Mouse (Mus musculus) layer of hippocampus, postnatal 14 days (tissue): ENCODE data around the gene Ypel1. TPM values are rescaled to one million over a fixed set of nuclear protein-coding genes. Genes with fewer than 3 reads are reported as not detected.

Experiments used
- DNase-seq, 2 experiments: peaks; one replicate each; pipeline ENCODE4 v3.0.0; 2021 to 2022; ENCODE audit warnings: low spot score in 2 of 2, mixed read lengths in 1 of 2
- long read RNA-seq, 2 experiments: library from polyadenylated mRNA; stranded (forward); transcript quantifications; one replicate each; pipeline ENCODE4 v2.0.0; 2021
- total RNA-seq, 2 experiments: library from RNA; stranded (reverse); gene quantifications; 2 replicates each; pipeline ENCODE4 v1.2.3; 2021

Ypel1 gene
- total RNA-seq: 10 to 100 TPM; 40.6 to 50.1 TPM
- long read RNA-seq, experiment 1, transcript Ypel1-204 (4 exons, 2,185 nt): minor isoform, 6 of 53 reads
- long read RNA-seq, experiment 1, transcript Ypel1-201 (5 exons, 3,322 nt): major isoform, 40 of 53 reads
- long read RNA-seq, experiment 1, partial matches to known transcripts: 5 of 53 reads
- long read RNA-seq, experiment 1, other reads (novel, unspliced or antisense): 1 of 53 reads
- long read RNA-seq, experiment 2, transcript Ypel1-204 (4 exons, 2,185 nt): minor isoform, 13 of 92 reads
- long read RNA-seq, experiment 2, transcript Ypel1-201 (5 exons, 3,322 nt): major isoform, 53 of 92 reads
- long read RNA-seq, experiment 2, partial matches to known transcripts: 1 of 92 reads
- long read RNA-seq, experiment 2, other reads (novel, unspliced or antisense): 25 of 92 reads

DNA sequence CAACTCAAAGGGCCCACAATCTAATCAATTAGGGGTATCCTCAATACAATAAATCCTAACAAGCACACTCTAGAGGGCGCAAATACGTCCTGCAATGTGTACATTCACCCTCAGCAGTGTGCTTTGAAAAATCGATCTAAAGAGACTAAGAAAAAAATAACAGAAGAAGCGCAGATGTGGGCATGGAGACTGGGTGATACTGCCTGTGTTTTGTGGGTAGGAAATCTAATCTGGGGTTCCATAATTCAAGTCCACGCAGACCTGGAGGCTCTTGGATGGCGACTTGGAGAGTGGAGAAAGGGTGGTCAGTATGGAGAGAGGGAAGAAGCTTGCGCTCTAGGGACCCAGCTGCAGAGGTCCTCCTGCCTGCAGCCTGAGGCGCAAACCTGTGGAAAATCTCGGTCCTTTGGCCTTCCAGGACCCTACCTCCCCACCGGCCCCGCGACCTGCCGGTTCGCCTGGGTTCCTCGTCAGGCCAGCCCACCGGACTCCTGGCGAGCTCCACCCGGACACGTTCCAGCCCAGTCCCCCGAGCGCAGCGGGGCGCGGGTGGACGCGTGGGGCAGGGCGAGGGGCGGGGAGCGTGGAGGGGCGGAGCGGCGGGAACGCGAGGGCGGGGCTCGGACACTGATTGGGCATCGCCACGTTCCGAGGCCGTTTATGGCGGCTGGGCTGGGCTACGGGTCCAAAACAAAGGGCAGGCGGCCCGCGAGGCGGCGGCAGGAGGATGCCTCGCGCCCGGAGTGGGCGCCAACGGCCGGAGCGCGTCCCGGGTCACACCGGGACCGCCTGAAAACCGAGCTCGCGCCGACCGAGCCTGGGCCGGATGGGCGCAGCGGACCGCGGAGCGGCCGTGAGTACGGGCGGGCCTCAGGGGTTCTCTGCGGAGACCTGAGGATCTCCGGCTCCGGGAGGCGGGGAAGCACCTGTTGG is at the start of gene Ypel1:
TSS of gene Ypel1 (plus strand) at position 186 of the 933 bp plus-strand sequence.
- peak; percentile 81 to 87 for DNase-seq

DNA sequence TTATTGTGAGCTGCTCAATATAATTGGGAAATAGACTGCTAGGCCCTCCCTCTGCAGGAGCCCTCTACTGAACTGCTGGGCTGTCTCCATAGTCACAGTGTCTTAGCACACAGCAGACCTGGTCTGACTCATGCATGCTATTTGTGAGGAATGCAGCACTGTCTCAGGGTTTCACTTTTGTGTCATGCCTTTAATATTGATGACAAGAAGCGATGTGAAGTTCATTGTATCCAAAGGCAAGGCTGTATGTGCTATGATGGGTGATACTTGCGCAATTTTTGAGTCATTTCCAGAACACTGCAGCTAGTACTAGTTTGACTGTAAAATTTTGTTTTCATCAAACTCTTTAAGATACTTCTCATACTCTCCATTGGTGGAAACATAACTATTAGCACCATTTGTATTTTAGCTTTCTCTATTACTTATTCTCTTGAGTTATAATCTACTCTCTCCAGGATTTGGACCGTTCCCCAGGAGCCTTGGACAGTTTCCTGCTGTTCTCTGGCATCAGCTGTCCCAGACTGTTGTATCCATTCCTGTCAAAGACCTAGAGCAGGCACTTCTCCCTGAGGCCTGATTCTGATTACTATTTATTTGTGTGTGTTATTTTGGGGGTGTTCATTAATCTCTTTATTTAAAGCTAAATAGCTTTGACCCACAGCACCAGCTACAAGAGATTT is 44.9 kb upstream of the Ypel1 start:
- peak in 1 of 2 experiments; percentile 54 for DNase-seq

DNA sequence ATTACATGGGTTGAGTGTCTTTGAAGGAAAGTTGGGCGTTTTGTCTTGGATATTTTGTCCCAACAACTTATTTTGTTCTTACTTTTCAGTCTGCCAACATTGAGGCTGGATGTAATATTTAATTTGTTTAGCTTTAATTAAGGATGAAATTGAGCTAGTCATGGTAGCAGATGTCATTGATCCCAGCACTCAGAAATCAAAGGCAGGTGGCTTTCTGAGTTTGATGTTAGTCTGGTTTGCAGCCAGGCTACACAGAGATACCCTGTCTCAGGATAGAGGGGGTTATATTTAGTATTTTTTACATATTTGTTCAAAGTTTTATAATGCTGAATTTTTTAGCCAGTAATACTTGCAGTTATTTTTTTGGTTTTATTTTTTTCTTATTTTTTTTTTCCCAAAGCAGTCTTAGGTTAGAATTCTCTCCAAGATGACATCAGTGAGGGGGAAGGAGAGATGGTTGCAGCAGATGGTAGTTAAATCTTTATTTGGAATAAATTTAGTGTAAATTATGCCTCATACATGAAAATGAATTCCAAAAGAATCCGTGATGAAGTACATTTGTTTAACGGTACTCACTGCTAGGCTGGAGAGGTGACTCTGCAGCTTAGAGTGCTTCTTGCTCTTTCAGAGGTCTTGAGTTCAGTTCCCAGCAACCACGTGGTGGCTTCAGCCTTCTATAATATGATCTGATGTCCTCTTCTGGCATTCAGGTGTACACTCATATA is 39.4 kb upstream of the Ypel1 start:
- DNase-seq: peak in 1 of 2 experiments; percentile 55

DNA sequence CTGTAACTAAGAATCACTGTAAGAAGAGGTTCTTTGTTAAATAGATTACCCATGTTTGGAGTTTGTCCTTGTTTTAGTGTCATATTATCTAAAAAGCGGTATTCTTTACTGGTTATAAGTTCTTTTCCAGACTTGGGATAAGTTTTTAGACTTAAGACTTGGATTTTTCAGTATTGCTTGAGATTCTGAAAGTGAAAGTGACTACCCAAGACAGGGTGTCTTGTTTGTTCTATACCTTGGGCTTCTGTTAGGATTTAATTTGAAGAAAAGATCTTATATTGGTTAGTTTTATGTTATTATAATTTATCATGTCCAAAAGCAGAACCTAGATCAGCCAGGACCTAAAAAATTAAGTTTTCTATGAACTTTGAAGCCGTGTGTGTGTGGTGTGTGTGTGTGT is 35.7 kb upstream of the Ypel1 start:
- no peak for DNase-seq

DNA sequence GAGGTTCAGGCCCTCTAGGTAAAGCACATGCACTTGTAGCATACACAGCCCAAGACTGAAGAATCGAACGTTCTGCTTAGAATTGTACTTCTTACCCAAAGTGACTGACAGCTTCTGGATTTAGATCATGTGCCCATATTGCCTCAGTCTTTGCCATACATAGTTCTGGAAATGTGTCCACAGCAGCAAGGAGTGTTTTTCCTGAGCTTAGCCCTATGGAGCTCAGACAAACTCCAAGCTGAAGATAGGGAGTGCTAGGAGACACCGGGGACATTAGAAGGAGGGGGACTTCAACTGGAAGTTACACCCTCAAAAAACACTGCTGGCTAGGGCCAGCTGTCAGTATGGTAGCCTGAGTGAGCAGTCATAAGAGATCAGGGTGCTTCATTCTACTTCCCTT is 28.8 kb upstream of the Ypel1 start:
- no peak for DNase-seq

DNA sequence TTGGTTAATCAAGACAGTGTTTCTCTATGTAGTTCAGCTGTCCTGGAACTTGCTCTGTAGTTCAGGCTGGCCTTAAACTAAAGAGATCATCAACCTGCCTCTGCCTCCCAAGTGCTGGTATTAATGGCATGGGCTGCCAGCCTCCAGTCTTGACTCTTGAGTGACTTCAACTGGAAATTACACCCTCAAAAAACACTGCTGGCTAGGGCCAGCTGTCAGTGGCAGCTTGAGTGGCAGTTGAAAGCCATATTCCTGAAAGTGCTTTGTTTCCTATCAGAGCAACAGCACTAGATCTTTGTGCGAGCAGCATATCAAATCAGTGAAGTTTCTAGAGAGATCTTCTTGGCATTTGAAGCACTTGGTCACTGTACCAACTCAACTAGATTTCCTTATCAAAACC is 28.1 kb upstream of the Ypel1 start:
- no peak for DNase-seq

DNA sequence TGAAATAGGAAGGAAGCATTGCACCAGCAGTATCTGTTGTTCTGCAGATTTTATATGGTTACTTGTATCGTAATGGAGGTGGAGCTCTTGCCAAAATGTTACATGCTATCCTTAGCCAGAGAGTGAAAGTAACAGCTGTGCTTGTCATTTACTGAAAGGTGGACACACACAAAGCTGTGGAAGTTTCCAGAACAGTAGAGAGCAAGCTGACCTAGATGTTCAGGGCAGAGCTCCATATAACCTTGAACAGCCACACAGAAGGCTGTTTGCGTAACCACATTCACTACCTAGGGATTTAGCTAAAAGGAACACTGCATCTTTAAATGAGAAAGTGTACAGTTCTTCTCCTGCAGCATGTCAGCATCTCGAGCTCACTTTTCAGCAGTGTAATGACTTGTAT is 25.2 kb upstream of the Ypel1 start:
- no peak for DNase-seq

DNA sequence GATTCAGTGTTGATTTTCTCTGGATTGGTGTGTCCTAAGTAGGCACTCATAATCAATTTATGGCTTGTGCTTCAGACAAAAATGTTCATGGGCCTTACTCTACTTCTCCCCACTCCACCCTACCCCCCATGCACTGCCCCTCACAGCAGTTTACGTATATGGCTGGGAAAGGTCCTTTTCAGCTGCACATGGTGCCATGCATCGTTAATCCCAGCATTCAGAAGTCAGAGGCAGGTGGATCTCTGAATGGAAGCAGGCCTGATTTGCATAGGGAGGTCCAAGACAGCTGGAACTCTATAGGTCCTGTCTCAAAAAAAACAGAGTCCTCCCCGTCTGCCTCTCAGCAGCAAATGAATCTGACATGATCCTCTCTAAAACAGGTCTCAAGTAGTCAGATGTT is 24.2 kb upstream of the Ypel1 start:
- no peak for DNase-seq

DNA sequence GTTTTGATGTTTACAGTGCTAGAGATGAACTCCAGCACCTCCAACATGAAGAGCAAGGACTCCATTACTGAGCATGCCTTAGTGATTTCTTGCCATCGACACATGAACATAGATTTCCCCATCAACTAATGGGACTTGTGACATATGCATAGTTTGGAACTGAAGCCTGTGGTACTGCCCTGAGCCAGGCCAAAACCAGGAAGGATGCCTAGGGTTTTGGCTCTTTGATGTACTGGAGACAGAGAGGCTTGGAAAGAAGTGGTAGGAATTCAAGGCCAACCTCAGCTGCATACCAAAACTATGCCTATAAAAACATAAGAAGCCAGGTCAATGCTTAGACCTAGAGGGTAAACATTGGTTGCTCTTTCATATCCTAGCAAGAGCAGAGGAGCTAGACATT is 19.6 kb upstream of the Ypel1 start:
- DNase-seq: no peak

DNA sequence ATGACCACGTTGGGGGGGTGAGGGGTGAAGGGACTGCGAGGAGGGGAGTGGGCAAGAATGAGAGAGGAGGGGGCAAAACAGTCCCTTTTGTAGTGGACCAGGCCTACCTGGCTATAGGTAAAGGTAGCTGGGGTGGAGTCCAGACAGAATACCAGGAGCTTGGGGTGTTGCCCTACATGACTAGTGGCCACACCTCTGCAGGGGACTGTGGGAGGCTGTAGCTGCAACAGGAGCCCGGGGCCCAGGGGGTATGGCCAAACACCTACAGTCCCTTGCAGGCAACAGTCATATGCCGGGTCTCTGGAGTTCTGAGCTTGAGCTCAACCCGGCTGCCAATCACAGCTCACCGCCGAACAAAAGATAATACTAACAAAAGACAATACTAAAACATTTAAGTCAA is 17.4 kb upstream of the Ypel1 start:
- DNase-seq: no peak

DNA sequence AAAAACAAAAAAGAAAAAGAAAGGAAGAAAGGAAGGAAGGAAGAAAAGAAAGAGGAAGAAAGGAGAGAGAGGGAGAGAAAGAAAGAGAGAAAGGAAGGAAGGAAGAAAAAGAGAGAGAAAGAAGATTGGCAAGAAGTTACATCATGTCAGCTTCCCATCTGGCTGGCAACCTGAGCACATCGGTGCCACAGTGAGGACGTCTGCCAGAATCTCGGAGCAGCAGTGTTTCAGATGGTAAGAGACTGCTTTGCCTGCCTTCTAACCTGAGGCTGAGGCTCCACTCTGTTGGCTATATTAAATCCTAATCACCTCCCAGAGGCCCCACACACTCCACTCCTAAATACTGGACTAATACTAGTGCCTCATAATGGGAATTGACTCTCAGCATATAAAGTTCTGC is 15.6 kb upstream of the Ypel1 start:
- no peak for DNase-seq

DNA sequence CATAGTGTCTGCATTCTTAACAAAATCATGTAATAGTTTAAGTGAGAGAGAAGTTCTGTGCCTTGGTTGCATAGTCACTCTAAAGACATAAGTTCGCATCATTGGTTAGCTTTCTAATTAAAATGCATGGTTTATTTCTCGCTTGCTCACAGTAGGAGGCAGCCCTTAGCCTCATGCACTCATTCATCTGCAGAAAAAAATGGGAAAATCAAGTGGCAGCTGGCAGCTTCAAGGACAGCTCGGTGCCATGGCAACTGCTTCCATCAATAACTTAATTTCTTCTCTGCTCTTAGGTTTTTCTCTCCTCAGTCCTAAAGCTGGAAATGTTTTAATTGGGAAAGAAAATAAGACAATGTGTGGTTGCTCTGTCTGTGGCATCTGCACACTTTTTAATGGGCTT is 13.9 kb upstream of the Ypel1 start:
- DNase-seq: peak; percentile 34 to 71

DNA sequence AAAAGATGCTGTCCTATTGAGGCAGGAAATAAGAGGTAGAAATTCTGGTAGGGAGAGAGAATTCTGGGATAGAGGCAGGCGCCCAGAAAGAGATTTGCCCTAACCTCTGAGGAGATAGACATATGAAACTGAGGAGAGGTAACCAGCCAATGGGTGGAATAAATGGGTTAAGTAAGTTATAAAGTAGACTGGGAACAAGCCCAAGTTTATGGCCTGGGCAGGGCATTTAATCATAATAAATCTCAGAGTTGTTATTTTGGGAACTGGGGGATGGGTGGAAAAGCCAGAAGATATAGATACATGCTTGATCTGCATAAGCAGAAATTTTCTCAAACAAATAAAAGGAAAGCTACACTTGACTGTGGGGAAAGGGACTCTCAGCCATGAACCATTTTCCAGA is 7.2 kb upstream of the Ypel1 start:
- no peak for DNase-seq

DNA sequence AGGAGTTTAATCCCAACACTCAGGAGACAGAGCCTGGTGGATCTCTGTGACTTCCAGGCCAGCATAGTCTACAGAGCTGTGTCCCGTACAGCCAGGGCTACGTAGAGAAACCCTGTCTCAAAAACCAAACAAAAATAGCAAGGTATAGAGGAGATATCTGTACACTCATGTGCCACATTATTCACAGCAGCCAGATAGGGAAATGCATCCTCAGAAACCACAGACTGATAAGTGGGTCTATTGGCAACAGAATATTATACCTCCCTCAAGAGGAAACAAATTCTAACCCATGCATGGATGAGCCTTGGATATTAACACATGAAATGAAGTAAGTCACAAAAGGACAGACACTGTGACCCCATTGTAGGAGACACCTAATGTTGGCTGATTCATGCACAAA is 1.9 kb upstream of the Ypel1 start:
- DNase-seq: no peak

DNA sequence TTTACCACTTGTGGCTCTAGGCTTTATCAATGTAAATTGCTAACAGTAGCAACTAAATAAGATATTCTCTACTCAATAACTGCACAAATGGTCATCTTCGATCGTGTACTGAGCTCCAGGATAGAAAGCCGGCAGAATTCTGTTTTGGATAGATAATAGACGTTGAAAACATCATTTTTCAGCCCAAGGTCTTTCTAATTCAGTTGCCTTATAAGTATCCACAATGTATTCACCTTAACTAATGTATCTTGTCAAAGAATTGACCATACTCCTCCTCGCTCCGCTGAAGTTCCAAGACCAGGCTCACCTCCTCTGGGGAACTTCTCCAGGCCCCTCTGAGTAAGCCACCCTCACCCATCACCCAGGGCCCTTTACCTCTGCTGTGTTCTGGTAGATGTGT is 1.2 kb downstream of the Ypel1 start:
- DNase-seq: no peak

DNA sequence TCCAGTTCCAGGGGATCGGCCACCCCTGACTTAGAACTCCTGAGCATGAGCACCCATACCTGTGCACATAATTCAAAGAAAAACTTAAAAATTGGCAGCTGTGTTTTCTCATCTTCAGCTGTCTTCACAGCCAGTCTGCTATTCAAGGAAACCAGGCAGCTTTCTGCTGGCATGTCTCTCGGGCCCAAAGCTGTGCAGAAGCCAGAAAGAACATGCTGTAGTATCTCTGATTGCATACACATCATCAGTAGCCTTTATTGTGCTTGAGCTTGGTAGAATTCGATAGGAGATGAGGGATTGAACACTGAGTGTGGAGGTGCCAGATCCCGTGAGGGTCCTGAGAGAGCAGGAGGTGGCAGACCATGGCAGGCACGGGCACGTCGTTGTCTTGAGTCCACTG is 3.5 kb downstream of the Ypel1 start:
- DNase-seq: peak in 1 of 2 experiments; percentile 40

DNA sequence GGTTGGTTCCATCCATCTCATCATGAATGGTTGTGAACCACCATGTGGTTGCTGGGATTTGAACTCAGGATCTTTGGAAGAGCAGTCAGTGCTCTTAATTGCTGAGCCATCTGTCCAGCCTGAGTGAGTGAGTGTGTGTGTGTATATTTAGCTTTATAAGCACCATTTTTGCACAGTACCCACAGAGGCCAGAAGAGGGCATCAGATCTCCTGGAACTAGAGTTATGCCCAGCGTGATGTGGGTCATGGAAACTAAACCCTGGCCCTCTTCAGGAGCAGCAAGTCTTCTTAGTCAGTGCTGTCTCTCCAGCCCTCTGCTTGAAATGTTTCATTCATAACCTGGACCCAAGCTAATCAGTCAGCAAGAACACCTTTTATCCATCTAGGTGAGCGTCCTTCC is 6.8 kb downstream of the Ypel1 start:
- DNase-seq: no peak

DNA sequence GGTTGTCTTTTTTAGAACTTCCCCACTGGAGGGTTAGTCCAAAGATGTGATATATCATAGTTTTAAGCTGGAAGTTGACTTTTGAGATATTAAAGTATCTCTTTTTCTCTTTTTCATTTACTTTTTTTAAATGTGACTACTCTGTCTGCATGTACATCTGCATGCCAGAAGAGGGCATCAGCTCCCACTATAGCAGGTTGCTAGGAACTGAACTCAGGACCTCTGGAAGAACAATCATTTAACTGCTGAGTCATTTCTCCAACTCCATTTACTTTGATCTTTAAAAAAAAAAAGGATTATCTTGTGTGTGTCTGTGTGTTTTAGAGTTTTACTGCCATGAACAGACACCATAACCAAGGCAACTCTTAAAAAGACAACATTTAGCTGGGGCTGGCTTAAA is 7.4 kb downstream of the Ypel1 start:
- no peak for DNase-seq

DNA sequence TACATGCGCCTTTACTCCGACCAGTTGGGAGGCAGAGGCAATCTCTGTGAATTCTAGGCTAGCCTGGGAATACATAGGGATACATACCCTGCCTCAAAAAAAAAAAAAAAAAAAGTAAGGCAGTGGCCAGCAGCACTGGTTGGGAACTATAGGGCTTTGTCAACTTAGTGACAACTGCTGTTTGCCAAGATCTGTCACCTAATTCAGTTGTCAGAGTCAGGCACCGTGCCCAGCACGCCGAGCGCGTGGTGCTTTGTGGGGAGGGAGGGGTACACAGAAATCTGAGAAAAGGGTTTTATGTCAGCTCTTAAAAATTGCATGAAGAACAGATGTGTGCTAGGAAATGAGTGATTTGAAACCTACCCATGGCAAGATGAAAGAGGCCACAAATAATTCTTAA is 8.6 kb downstream of the Ypel1 start:
- DNase-seq: peak in 1 of 2 experiments; percentile 37

DNA sequence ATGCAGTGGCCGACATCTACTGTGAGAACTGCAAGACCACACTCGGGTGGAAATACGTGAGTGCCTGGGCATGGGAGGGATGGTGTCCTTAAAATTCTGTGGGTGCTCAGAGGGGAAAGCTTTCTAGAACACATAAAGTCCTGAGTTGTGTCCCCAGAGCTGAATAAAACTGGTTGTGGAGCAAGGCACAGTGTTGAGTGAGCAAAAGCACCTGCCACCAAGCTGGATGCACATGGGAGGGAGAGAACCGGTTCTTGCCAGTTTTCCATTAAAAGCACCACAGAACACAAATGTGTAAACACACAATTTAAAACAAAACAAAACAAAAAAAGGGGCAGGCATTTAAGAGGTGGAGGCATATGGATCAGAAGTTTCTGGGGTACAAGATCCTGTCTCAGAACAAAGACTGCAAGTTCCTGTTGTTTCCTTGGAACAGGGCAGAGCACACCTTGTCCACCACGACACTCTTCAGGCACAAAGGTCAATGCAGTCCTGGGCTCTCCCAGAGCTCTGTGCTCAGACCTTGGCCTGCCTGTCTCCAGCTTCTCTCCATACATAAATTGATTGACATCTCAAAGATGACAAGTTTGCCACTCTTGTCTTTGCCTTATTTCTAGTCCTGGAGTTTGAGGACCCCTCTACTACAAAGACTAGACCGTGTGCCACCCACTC is 12.8 kb downstream of the Ypel1 start:
- DNase-seq: no peak
